Mouse (Mus musculus) erythroblast, embryonic 14.5 days (primary cell): Measurements from ENCODE around the gene Reep6. TPM values are rescaled to one million over a fixed set of nuclear protein-coding genes. Genes with fewer than 3 reads are reported as not detected.

ENCODE experiments used
- H3K27me3 ChIP-seq: 2 replicates; pipeline ENCODE4 v1.6.1; 2012; ENCODE audit warnings: inconsistent platforms; ENCODE audit not compliant: control insufficient read depth
- H3K36me3 ChIP-seq: 2 replicates; pipeline ENCODE4 v1.6.1; 2012; ENCODE audit warnings: mild to moderate bottlenecking, inconsistent platforms; ENCODE audit not compliant: control insufficient read depth
- H3K4me1 ChIP-seq: 2 replicates; pipeline ENCODE4 v1.6.1; 2012; ENCODE audit warnings: inconsistent platforms; ENCODE audit not compliant: control insufficient read depth
- H3K4me3 ChIP-seq: replicated peaks from 2 replicates; pipeline ENCODE3; 2012; ENCODE audit warnings: moderate library complexity, mild to moderate bottlenecking, inconsistent platforms
- H3K9me3 ChIP-seq: 2 replicates; pipeline ENCODE4 v1.6.1; 2012; ENCODE audit warnings: low read length, inconsistent platforms, mixed read lengths; ENCODE audit not compliant: control insufficient read depth
- GATA1 ChIP-seq: IDR thresholded peaks from 2 replicates; pipeline ENCODE4 v1.6.1; 2012; ENCODE audit warnings: low read length, inconsistent platforms, mixed read lengths
- TAL1 ChIP-seq: IDR thresholded peaks from 3 replicates; pipeline ENCODE4 v1.6.1; 2012; ENCODE audit warnings: low read length, inconsistent platforms, mixed read lengths
- polyA plus RNA-seq: library from polyadenylated mRNA; stranded (reverse); fragments of >175 nt; gene quantifications from 2 replicates; pipeline ENCODE4 v1.2.3, GENCODE M21; 2012

The Reep6 gene
- polyA plus RNA-seq, 1 experiment: 21.4 TPM

DNA sequence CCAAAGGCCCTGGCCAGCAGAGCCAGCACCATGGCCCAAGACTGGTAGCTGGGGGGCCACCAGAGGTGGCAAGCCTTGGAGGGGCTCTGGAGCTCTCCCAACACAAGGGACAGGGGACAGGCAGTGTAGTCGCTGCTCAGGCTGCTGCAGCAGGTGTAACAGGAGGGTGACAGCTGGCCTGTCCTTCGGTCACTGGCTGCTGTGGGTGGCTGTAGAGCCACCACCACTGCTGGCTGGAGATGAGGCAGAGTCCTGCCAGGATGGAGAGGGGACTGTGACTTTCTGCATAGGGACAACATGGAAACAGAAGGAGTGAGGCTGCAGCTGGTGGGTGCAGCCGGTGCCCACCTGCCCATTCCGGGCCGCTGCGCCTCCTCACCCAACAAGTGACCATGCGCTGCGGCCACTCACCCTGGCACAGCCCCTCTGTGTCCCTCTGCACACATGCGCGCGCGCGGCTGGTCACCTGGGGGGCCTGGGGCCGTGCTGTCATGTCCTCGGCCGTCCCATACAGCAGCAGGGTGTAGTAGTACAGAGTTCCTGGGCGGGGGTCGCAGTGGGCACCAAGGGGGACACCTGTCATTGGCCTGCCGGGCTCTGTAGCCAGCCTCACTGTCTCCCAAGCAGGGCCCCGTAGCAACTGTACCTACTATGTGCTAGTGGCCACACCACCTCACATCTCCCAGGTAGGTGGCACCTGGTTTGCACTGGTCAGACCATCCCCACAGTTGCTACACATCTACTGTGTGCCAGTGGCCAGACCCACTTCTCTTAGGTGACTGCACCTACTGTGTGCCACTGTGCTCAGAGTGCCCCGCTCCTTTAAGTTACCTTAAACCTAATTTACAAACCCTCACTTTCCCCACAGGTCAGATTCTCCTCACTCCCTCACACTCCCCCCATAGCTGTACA lies 7.8 kb upstream of the Reep6 start:
- Histone ChIP-seq H3K4me1 (peaks cover 89% of the 10 kb centered on the region), H3K9me3 (no peaks in the 10 kb centered on the region), H3K27me3 (peaks cover 2% of the 10 kb centered on the region), H3K4me3 (peak overlapping the region; percentile 92), H3K36me3 (peaks cover 41% of the 10 kb centered on the region)
- TF ChIP-seq TAL1 (no peak), GATA1 (no peak)

DNA sequence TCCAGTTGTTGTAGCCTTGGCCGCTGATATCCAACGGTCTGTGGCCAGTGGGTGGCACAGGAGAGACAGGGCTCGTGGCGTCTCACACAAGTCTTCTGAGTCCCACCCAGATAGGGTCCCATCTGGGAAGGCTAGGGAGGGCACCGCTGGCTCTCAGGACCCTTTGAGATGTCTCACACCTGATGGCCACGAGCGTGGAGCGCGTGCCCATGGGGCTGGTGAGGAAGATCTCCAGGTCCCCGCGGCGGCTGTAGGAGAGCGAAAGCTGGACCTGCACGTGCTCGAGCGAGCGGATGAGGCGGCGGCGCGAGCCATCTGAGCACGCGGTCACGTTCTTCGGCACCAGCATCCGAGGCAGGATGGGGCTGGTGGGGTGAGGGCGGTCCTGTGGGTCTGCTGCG lies 6.9 kb upstream of the Reep6 start:
- Histone ChIP-seq H3K4me1 (peaks cover 82% of the 10 kb centered on the region), H3K36me3 (peaks cover 32% of the 10 kb centered on the region), H3K9me3 (no peaks in the 10 kb centered on the region), H3K4me3 (peak overlapping the region; percentile 92), H3K27me3 (no peaks in the 10 kb centered on the region)
- TF ChIP-seq GATA1: no peak

DNA sequence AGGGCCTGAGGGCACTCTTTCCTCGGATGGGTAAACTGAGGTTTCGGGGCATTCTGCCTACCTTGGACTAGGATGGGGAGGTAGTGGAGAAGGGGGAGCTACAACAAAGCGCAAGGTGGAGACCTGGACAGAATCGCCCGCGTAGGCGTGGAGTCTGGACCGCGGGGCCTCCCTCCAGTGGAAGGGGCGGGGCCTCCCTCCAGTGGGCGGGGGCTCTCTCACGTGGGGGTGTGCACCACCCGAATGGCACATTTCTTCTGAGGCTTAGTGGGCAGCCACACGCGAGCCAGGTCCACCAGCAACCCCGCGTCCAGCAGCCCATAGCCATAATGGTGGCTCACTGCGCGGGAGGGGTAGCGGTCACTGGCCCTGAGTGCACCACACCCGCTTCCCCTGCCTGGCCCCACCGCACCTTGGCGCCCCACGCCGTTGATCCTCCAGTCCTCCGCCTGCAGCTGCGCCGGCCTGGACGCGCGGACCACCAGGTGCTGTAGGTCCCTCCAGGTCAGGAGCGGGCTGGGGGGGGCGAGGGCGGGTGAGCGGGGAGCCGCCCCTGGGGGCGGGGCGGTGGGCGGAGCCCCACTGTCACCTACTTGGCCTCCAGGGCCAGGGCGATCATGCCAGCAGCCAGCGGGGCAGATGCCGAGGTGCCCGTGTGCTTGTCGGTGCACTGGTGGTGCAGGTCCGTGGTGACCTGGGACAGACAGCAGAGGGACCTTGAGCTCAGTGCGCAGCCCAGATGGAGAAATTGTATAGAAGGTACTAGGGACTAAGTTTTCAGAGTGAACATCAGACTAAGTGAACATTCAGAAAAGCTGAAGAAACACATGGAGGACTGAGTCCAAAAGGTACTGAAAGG lies 6.3 kb upstream of the Reep6 start:
- no peak for TF ChIP-seq TAL1
- no peak for TF ChIP-seq GATA1
- peaks cover 81% of the 10 kb centered on the region for H3K4me1 ChIP-seq

DNA sequence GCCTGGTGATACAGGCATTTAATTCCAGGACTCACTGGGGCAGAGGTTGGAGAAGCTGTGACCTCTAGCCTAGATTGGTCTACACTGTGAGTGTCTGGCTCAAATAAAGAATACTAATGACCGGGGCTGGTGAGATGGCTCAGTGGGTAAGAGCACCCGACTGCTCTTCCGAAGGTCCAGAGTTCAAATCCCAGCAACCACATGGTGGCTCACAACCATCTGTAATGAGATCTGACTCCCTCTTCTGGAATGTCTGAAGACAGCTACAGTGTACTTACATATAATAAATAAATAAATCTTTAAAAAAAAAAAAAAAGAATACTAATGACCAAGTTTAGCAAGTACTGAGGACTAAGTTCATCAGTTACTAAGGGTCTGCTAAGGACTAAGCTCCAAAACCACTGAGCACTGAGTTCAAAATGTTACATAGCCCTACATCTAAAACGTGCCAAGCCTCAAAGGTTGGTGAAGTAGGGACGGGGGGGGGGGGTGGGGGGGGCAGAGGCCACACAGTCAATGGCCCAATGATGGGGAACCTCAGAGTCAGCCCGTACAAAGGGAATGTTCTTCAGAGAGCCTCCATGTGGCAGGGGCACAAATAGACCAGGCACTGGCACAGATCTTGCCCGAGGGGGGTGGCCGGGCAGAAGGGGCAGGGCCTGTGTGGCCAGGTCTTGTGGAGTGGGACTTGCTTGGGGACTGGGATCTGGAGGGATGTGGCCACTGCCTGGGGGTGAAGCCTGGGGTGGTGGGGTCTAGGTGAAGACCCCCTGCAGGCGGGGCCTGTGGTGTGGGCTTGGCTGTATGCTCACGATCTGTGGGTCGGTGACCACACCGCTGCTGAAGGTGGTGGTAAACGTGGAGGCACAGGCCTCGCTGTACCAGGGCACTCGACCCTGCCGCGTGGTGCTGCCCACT lies 5.4 kb upstream of the Reep6 start:
- H3K36me3 ChIP-seq: peaks cover 16% of the 10 kb centered on the region
- H3K9me3 ChIP-seq: peaks cover under 1% of the 10 kb centered on the region
- no peak for TF ChIP-seq GATA1
- TF ChIP-seq TAL1: no peak
- no peaks in the 10 kb centered on the region for H3K27me3 ChIP-seq
- H3K4me3 ChIP-seq: peak overlapping the region; percentile 92
- H3K4me1 ChIP-seq: peaks cover 81% of the 10 kb centered on the region

More for the DNA sequence above, 6.3 kb upstream of the Reep6 start:
- Histone ChIP-seq H3K36me3 (peaks cover 25% of the 10 kb centered on the region), H3K4me3 (peak overlapping the region; percentile 92), H3K9me3 (no peaks in the 10 kb centered on the region), H3K27me3 (no peaks in the 10 kb centered on the region)

DNA sequence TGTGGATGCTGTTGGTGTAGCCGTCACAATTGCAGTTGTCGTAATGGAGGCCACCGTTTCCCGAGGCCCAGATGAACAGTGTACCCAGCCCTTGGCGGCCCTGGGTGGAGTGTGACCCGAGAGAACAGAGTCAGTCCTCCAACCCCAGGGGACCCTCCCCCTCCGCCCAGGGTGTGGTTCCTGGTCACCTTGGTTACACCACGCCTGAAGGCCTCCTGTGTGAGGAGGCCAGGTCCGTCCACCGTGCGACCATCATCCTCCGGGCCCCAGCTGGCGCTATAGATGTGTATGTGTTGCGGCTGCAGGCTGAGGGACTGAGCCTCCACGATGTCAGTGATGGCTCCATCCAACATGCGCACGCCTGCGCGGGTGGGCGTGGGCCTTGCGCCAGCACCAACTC lies 4.7 kb upstream of the Reep6 start:
- H3K4me1 ChIP-seq: peaks cover 83% of the 10 kb centered on the region
- peaks cover 5% of the 10 kb centered on the region for H3K9me3 ChIP-seq
- peaks cover 13% of the 10 kb centered on the region for H3K36me3 ChIP-seq
- H3K4me3 ChIP-seq: no peak overlapping the region
- TF ChIP-seq TAL1: no peak
- no peak for TF ChIP-seq GATA1
- H3K27me3 ChIP-seq: no peaks in the 10 kb centered on the region

DNA sequence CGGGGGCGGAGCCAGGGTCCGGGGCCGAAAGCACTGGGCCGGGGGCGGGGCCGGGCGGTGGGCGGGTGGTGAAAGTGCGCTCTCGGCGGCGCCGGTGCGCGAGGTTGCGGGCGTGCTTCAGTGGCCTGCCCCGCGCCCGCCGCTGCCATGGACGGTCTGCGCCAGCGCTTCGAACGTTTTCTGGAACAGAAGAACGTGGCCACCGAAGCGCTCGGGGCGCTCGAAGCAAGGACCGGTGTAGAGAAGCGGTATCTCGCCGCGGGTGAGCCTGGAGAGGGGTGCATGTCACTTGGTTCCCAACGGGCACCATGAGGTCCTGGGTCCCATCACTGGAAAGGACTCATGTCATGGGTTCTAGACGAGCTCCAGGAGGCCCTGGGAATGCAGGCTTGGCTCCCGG lies 331 bp downstream of the Reep6 start:
- Histone ChIP-seq H3K27me3 (no peaks in the 10 kb centered on the region; the same call in 1 of the 2 replicates), H3K36me3 (peaks cover 40% of the 10 kb centered on the region), H3K4me3 (peak overlapping the region; percentile 71), H3K4me1 (peaks cover 82% of the 10 kb centered on the region), H3K9me3 (peaks cover 21% of the 10 kb centered on the region)
- no peak for TF ChIP-seq GATA1
- TF ChIP-seq TAL1: no peak

DNA sequence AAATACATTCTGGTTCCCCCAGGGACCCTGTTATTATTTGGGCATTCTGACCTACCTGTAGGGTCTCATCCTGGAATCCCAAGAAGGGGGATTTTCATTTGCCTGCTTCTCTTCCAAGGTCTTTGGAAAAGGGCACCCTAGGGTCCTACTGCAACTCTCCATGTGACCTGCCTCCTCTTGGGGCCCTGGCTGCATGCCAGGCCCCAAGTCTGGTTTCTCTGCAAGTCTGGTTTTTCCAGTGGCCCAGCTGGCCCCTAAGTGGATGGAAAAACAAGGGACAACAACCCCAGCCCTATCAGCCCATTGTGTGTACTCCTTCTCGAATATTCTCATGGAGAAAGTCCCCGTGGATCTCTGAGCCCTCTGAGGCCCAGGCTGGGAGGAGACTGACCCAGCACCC lies 1.1 kb downstream of the Reep6 start:
- H3K27me3 ChIP-seq: no peaks in the 10 kb centered on the region; the same call in 1 of the 2 replicates
- H3K4me1 ChIP-seq: peaks cover 79% of the 10 kb centered on the region
- peaks cover 44% of the 10 kb centered on the region for H3K36me3 ChIP-seq
- peaks cover 29% of the 10 kb centered on the region for H3K9me3 ChIP-seq
- H3K4me3 ChIP-seq: peak overlapping the region; percentile 71
- TF ChIP-seq GATA1 (no peak), TAL1 (no peak)

DNA sequence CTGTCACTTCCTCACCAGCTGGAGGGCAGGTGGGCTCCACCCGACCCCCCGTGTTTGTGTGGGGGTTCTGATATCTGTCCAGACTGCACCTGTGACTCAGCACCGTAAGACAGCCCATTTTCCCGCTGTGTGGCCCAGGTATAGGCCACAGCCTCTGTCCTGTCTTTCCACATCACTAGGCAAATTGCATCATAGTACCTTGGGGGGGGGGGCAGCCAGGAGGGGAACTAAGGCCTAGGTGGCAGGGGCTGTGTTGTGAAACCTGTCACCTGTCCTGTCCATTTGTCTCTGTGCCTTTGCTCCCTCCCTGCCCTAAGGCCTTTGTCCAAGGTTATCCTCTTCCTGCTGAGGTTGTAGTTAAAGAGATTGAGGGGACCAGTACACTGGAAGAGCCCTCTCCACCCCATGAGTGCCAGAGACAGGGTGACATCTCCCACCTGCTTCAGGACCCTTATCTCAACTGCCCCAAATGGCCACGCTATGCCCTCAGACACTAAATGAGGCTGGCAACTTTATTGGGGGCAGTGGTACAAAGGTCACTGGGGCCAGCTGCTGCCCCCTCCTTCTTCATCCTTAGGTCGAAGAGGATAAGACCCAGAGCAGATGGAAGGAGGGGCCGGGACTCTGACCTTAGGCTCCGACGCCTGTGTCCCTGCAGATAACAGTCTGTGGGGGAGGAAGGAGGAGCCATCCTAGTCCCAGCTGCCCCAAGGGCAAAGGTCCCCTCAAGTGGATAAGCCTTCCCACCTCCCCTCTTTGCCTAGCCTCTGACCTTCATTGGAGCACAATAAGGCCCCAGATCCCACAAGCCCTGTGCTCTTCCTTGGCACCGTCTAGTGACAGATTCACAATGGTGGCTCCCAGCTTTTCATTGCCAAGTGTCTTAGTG lies 2.1 kb downstream of the Reep6 start:
- H3K36me3 ChIP-seq: peaks cover 54% of the 10 kb centered on the region
- H3K4me1 ChIP-seq: peaks cover 82% of the 10 kb centered on the region
- H3K27me3 ChIP-seq: no peaks in the 10 kb centered on the region; the same call in 1 of the 2 replicates
- TF ChIP-seq GATA1 (peak; percentile 82), TAL1 (peak; percentile 84)
- H3K9me3 ChIP-seq: peaks cover 29% of the 10 kb centered on the region
- H3K4me3 ChIP-seq: peak overlapping the region; percentile 71
